Mouse (Mus musculus): ENCODE measurements around the gene Etl4.

- TF ChIP-seq CTCF (IDR thresholded peaks at IDR 0.05; ENCODE audit: low read depth, low read length) (no peak), POLR2A (IDR thresholded peaks at IDR 0.05; ENCODE audit: extremely low read depth, insufficient read depth, low read length) (no peak)
Measured at GRCm38 (mm10) chr2:20811506-20811905, 901.9 kb downstream of the Etl4 start.
